Mouse (Mus musculus) heart, embryonic 10.5 days (tissue): Measurements from ENCODE around the gene Eif4enif1. TPM values are rescaled to one million over a fixed set of nuclear protein-coding genes. Genes with fewer than 3 reads are reported as not detected.
A peak's percentile ranks its signal among the peaks of the same experiment; 100 is the strongest.

Source experiments
- DNase-seq: peaks from one replicate; pipeline ENCODE4 v3.0.0-alpha.2; 2017; ENCODE audit warnings: low spot score
- H3K27ac ChIP-seq: fragments of 300-500 bp; sonication (generic); 2 replicates; pipeline ENCODE4 v1.5.1; 2016; ENCODE audit warnings: mild to moderate bottlenecking
- H3K27me3 ChIP-seq: fragments of 300-500 bp; sonication (generic); 2 replicates; pipeline ENCODE4 v1.6.1; 2016; ENCODE audit warnings: mild to moderate bottlenecking; ENCODE audit not compliant: poor library complexity, insufficient read depth, severe bottlenecking
- H3K36me3 ChIP-seq: fragments of 300-500 bp; sonication (generic); 2 replicates; pipeline ENCODE4 v1.6.1; 2016; ENCODE audit warnings: mild to moderate bottlenecking, moderate library complexity
- H3K4me1 ChIP-seq: fragments of 300-500 bp; sonication (generic); 2 replicates; pipeline ENCODE4 v1.6.1; 2016; ENCODE audit warnings: mild to moderate bottlenecking
- H3K4me3 ChIP-seq: fragments of 300-500 bp; sonication (generic); 2 replicates; pipeline ENCODE4 v1.5.1; 2016; ENCODE audit warnings: mild to moderate bottlenecking, moderate library complexity
- H3K9me3 ChIP-seq: fragments of 300-500 bp; sonication (generic); 2 replicates; pipeline ENCODE4 v1.6.1; 2016; ENCODE audit warnings: mild to moderate bottlenecking, moderate library complexity
- WGBS: fragments of 180-500 bp; shearing (Covaris S2); methylation state at CpG from one replicate; pipeline ENCODE4 v1.1.7; 2016; 5-methylcytosine and 5-hydroxymethylcytosine counted together
- polyA plus RNA-seq: library from polyadenylated mRNA; unstranded; fragments of >200 nt; fragmentation: Nextera tagmentation; extraction: Ambion mirVana; gene quantifications from 2 replicates; pipeline ENCODE4 v1.2.1, GENCODE M21; 2016

The Eif4enif1 gene
- polyA plus RNA-seq, 1 experiment from 2014 or later, result 51.0 TPM

GRCm38 (mm10) chr11:3247387-3247786 is 45.2 kb downstream of the Eif4enif1 start:
- Histone ChIP-seq H3K4me3 (no peak overlapping the region), H3K4me1 (no peaks in the 10 kb centered on the region), H3K27me3 (no peaks in the 10 kb centered on the region), H3K27ac (no peak overlapping the region), H3K9me3 (no peaks in the 10 kb centered on the region), H3K36me3 (peaks cover 93% of the 10 kb centered on the region)
- 91% methylated on average over 2 of the region's 2 CpGs for WGBS
- DNase-seq, result no peak

GRCm38 (mm10) chr11:3259537-3259936 is 57.3 kb downstream of the Eif4enif1 start:
- H3K36me3 ChIP-seq, result peaks cover 95% of the 10 kb centered on the region

DNA sequence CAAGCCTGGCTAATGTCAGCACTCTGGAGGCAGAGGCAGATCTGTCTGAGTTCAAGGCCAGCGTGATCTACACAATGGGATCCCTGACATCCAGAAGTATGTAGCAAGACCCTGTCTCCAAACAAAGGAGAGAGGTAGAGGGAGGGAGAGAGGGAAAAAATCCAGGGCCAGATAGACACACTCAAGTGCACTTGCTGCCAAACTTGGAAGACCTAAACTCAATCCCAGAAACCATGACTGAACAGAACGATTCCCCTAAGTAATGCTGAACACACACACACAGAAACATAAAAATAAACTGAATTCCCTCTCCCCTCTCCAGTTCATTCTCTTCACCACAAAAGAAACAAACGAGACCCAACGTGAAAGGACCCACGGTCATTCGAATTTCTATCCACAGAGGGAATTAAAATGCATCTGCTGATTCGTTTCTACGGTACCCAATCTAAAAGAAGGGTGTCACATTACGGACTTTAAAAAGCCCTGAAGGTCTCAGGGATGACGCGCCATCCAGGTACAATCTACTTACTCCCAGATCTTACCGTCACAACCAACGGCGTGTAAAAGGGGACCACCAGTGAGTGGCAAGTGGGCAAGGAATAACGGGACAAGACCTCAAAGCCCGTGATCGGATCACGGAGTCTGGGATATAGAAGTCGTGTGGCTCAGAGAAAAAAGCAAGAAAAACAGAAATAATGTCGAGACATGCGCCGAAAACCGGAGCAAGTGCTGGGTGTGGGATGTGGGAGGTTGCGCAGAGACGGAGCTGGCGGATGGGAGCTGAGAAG is 63.3 kb downstream of the Eif4enif1 start:
- WGBS, result 2% methylated on average over 26 of the region's 26 CpGs
- peak overlapping the region; percentile 77 for H3K4me3 ChIP-seq
- no peaks in the 10 kb centered on the region for H3K27me3 ChIP-seq
- no peaks in the 10 kb centered on the region for H3K9me3 ChIP-seq
- peaks cover 37% of the 10 kb centered on the region for H3K36me3 ChIP-seq
- H3K27ac ChIP-seq, result peak overlapping the region; percentile 95
- DNase-seq, result peak; percentile 82
- H3K4me1 ChIP-seq, result peaks cover 9% of the 10 kb centered on the region

More at GRCm38 (mm10) chr11:3259537-3259936, 57.3 kb downstream of the Eif4enif1 start:
- peaks cover under 1% of the 10 kb centered on the region for H3K4me1 ChIP-seq
- H3K27ac ChIP-seq, result no peak overlapping the region
- no peak overlapping the region for H3K4me3 ChIP-seq
- DNase-seq, result no peak
- no peaks in the 10 kb centered on the region for H3K27me3 ChIP-seq
- no peaks in the 10 kb centered on the region for H3K9me3 ChIP-seq
- 86% methylated on average over 1 of the region's 1 CpGs for WGBS

GRCm38 (mm10) chr11:3266079-3266685 is 64.0 kb downstream of the Eif4enif1 start, which contains the start of gene Drg1:
Gene Drg1, minus strand, starts transcription at chr11:3266415.
- under 1% methylated on average over 72 of the region's 72 CpGs for WGBS
- H3K4me3 ChIP-seq, result peak within 1 kb of the TSS; percentile 77

DNA sequence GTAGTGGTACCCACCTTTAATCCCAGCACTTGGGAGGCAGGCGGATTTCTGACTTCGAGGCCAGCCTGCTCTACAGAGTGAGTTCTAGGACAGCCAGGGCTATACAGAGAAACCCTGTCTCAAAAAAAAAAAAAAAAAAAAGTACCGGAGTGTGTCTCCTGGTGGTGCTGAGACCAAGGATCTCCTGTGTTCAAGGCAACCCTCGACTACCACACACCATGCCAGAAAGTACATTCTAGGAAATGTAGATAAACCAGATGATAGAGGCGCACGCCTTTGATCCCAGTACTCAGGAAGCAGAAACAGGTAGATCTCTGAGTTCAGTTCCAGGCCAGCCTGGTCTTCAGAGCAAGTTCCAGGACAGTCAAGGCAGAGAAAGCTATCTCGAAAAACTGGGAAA is 64.9 kb downstream of the Eif4enif1 start:
- no peaks in the 10 kb centered on the region for H3K9me3 ChIP-seq
- 47% methylated on average over 7 of the region's 7 CpGs for WGBS
- peak overlapping the region; percentile 95 for H3K27ac ChIP-seq
- no peak for DNase-seq
- peaks cover 20% of the 10 kb centered on the region for H3K36me3 ChIP-seq
- peaks cover 9% of the 10 kb centered on the region for H3K4me1 ChIP-seq
- H3K27me3 ChIP-seq, result no peaks in the 10 kb centered on the region
- peak overlapping the region; percentile 77 for H3K4me3 ChIP-seq

More at GRCm38 (mm10) chr11:3266079-3266685, 64.0 kb downstream of the Eif4enif1 start, which contains the start of gene Drg1:
- H3K36me3 ChIP-seq, result peaks cover 30% of the 10 kb centered on the region
- no peaks in the 10 kb centered on the region for H3K27me3 ChIP-seq
- H3K27ac ChIP-seq, result peak within 1 kb of the TSS; percentile 95
- H3K9me3 ChIP-seq, result no peaks in the 10 kb centered on the region
- H3K4me1 ChIP-seq, result peaks cover 9% of the 10 kb centered on the region
- DNase-seq, result peak; percentile 98

- DNase-seq, result no peak
- H3K9me3 ChIP-seq, result no peaks in the 10 kb centered on the region
- H3K4me1 ChIP-seq, result peaks cover 9% of the 10 kb centered on the region
- WGBS, result 38% methylated on average over 4 of the region's 4 CpGs
- no peak overlapping the region for H3K4me3 ChIP-seq
- 0 out of 2 replicates have a peak, but pooled peaks cover under 1% of the 10 kb centered on the region for H3K36me3 ChIP-seq
- H3K27ac ChIP-seq, result no peak overlapping the region
- H3K27me3 ChIP-seq, result no peaks in the 10 kb centered on the region
These were observed 67.0 kb downstream of the Eif4enif1 start for GRCm38 (mm10) chr11:3269241-3269640.

DNA sequence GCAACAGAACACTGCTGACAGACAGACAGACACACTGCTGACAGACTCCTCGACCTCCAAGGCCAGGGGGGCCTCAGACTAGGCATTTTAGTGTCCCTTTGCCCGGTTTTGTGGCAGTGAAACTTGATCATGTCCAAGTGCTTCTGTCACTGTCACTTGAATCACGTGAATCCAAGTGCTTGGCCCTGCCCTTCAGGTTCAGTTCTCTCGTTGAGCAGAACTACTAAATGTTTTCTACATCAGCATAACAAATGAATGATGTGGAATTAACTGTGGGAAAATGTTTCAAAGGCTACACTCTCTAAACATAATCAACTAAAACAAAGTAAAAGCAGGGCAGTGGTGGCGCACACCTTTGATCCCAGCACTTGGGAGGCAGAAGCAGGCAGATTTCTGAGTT is 76.2 kb downstream of the Eif4enif1 start:
- WGBS, result 57% methylated on average over 5 of the region's 5 CpGs
- H3K27me3 ChIP-seq, result no peaks in the 10 kb centered on the region
- DNase-seq, result no peak
- H3K4me1 ChIP-seq, result no peaks in the 10 kb centered on the region
- H3K9me3 ChIP-seq, result peaks cover 14% of the 10 kb centered on the region
- H3K4me3 ChIP-seq, result no peak overlapping the region
- H3K36me3 ChIP-seq, result 0 out of 2 replicates have a peak, but pooled peaks cover 2% of the 10 kb centered on the region
- H3K27ac ChIP-seq, result no peak overlapping the region

- Histone ChIP-seq H3K4me3 (no peak overlapping the region), H3K36me3 (0 out of 2 replicates have a peak, but pooled peaks cover 2% of the 10 kb centered on the region), H3K27ac (no peak overlapping the region), H3K27me3 (no peaks in the 10 kb centered on the region), H3K4me1 (no peaks in the 10 kb centered on the region), H3K9me3 (peaks cover 14% of the 10 kb centered on the region)
- WGBS, result 46% methylated on average over 2 of the region's 2 CpGs
- no peak for DNase-seq
These were observed 77.5 kb downstream of the Eif4enif1 start for GRCm38 (mm10) chr11:3279729-3280128.

DNA sequence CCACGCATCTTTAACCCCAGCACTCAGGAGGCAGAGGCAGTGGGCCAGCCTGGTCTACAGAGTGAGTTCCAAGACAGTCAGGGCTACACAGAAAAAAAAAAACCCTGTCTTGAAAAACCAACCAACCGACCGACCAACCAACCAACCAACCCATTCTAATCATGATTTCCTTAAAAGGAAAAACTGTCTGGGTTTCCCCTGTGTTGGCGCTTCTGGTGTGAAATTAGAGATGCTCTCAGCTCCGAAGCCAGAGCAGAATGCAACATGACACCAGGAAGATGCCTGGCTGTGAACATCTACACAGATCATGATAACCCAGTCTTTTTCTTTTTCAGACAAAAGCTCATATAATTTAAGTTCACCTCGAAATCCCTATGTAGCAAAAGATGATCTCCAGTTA is 80.7 kb downstream of the Eif4enif1 start:
- Histone ChIP-seq H3K36me3 (0 out of 2 replicates have a peak, but pooled peaks cover 2% of the 10 kb centered on the region), H3K27me3 (no peaks in the 10 kb centered on the region), H3K27ac (no peak overlapping the region), H3K4me1 (peaks cover 3% of the 10 kb centered on the region), H3K4me3 (no peak overlapping the region), H3K9me3 (peaks cover 14% of the 10 kb centered on the region)
- no peak for DNase-seq
- 78% methylated on average over 6 of the region's 6 CpGs for WGBS

GRCm38 (mm10) chr11:3283645-3284044 is 81.5 kb downstream of the Eif4enif1 start:
- 0 out of 2 replicates have a peak, but pooled peaks cover 2% of the 10 kb centered on the region for H3K36me3 ChIP-seq
- H3K9me3 ChIP-seq, result peaks cover 14% of the 10 kb centered on the region
- DNase-seq, result no peak
- no peaks in the 10 kb centered on the region for H3K27me3 ChIP-seq
- peaks cover 8% of the 10 kb centered on the region for H3K4me1 ChIP-seq
- H3K4me3 ChIP-seq, result no peak overlapping the region
- H3K27ac ChIP-seq, result no peak overlapping the region
- WGBS, result 92% methylated on average over 6 of the region's 6 CpGs

GRCm38 (mm10) chr11:3285940-3286339 is 83.7 kb downstream of the Eif4enif1 start:
- 83% methylated on average over 3 of the region's 3 CpGs for WGBS

GRCm38 (mm10) chr11:3287131-3287530 is 84.9 kb downstream of the Eif4enif1 start:
- Histone ChIP-seq H3K36me3 (0 out of 2 replicates have a peak, but pooled peaks cover 6% of the 10 kb centered on the region), H3K9me3 (peaks cover 2% of the 10 kb centered on the region; the same call in 1 of the 2 replicates), H3K4me3 (no peak overlapping the region), H3K27ac (no peak overlapping the region), H3K27me3 (no peaks in the 10 kb centered on the region), H3K4me1 (peaks cover 15% of the 10 kb centered on the region)
- 72% methylated on average over 6 of the region's 6 CpGs for WGBS
- DNase-seq, result no peak

More at GRCm38 (mm10) chr11:3285940-3286339, 83.7 kb downstream of the Eif4enif1 start:
- Histone ChIP-seq H3K4me1 (peaks cover 8% of the 10 kb centered on the region), H3K27me3 (no peaks in the 10 kb centered on the region), H3K27ac (no peak overlapping the region), H3K4me3 (no peak overlapping the region), H3K36me3 (0 out of 2 replicates have a peak, but pooled peaks cover 3% of the 10 kb centered on the region), H3K9me3 (peaks cover 12% of the 10 kb centered on the region)
- no peak for DNase-seq

- DNase-seq, result no peak
- H3K4me1 ChIP-seq, result peaks cover 23% of the 10 kb centered on the region
- no peaks in the 10 kb centered on the region for H3K27me3 ChIP-seq
- peak overlapping the region; percentile 100 for H3K27ac ChIP-seq
- peak overlapping the region; percentile 90 for H3K4me3 ChIP-seq
- H3K9me3 ChIP-seq, result no peaks in the 10 kb centered on the region
- WGBS, result 58% methylated on average over 5 of the region's 5 CpGs
- H3K36me3 ChIP-seq, result peaks cover 9% of the 10 kb centered on the region; the same call in 1 of the 2 replicates
These were observed 85.7 kb downstream of the Eif4enif1 start for GRCm38 (mm10) chr11:3287921-3288320.
